Mouse (Mus musculus): ENCODE measurements around the gene Sufu.

- TF ChIP-seq CTCF (IDR thresholded peaks at IDR 0.05; ENCODE audit: low read depth, low read length) (no peak), TAL1 (conservative IDR thresholded peaks at IDR 0.05; ENCODE audit: low read depth, low read length) (no peak), GATA1 (IDR thresholded peaks at IDR 0.05; ENCODE audit: borderline replicate concordance, low read length) (no peak), GATA2 (IDR thresholded peaks at IDR 0.05; ENCODE audit: borderline replicate concordance, low read depth, low read length) (no peak), POLR2AphosphoS5 (IDR thresholded peaks at IDR 0.05; ENCODE audit: insufficient replicate concordance, low read depth, low read length) (no peak)
Observed at GRCm38 (mm10) chr19:46489448-46489847, 92.8 kb downstream of the Sufu start.
